Mouse (Mus musculus) ES-E14 (cell line): ENCODE measurements around the gene Madd. TPM values are rescaled to one million over a fixed set of nuclear protein-coding genes. Genes with fewer than 3 reads are reported as not detected.

Source experiments
- DNase-seq: peaks from one replicate; pipeline ENCODE4 v3.0.0-alpha.2; 2013; ENCODE audit warnings: low read depth, low spot score
- H3K27ac ChIP-seq: 2 replicates; pipeline ENCODE4 v1.5.1; 2012; ENCODE audit warnings: low read depth, mild to moderate bottlenecking, low read length, moderate library complexity, mixed read lengths; ENCODE audit not compliant: poor library complexity, insufficient read depth, severe bottlenecking
- H3K36me3 ChIP-seq: 2 replicates; pipeline ENCODE4 v1.6.1; 2012; ENCODE audit warnings: mild to moderate bottlenecking, low read length, moderate library complexity, mixed read lengths; ENCODE audit not compliant: control insufficient read depth, poor library complexity, insufficient read depth, severe bottlenecking
- H3K4me1 ChIP-seq, 2 experiments: fragments of 150-350 bp in 1 of 2; sonication (generic) in 1 of 2; 2 replicates each; pipeline ENCODE4 v1.6.1; 2012; ENCODE audit warnings: low read length in 2 of 2, mild to moderate bottlenecking in 1 of 2, mixed read lengths in 1 of 2; ENCODE audit not compliant: control insufficient read depth in 2 of 2, insufficient read depth in 2 of 2, poor library complexity in 1 of 2
- H3K4me3 ChIP-seq, 2 experiments: fragments of 150-350 bp in 1 of 2; sonication (generic) in 1 of 2; 2 replicates each; pipeline ENCODE4 v1.5.1; 2012; ENCODE audit warnings: low read length in 2 of 2, low read depth in 1 of 2, mild to moderate bottlenecking in 1 of 2, mixed read lengths in 1 of 2; ENCODE audit not compliant: insufficient read depth in 1 of 2, poor library complexity in 1 of 2, severe bottlenecking in 1 of 2
- H3K9ac ChIP-seq: 2 replicates; pipeline ENCODE4 v1.6.1; 2012; ENCODE audit warnings: low read depth, mild to moderate bottlenecking, low read length, mixed read lengths; ENCODE audit not compliant: poor library complexity, insufficient read depth, severe bottlenecking
- H3K9me3 ChIP-seq: fragments of 150-350 bp; sonication (generic); 2 replicates; pipeline ENCODE4 v1.6.1; 2012; ENCODE audit warnings: low read depth, mild to moderate bottlenecking, low read length; ENCODE audit not compliant: control insufficient read depth, insufficient read depth
- CHD2 ChIP-seq: IDR thresholded peaks from 2 replicates; pipeline ENCODE4 v1.6.1; 2014; ENCODE audit warnings: mild to moderate bottlenecking, low read depth, low read length, inconsistent platforms
- HCFC1 ChIP-seq: IDR thresholded peaks from 2 replicates; pipeline ENCODE4 v1.6.1; 2012; ENCODE audit warnings: low read length, inconsistent platforms, borderline replicate concordance; ENCODE audit not compliant: insufficient read depth
- MAFK ChIP-seq: IDR thresholded peaks from 2 replicates; pipeline ENCODE4 v1.6.1; 2014; ENCODE audit warnings: mild to moderate bottlenecking, low read depth, low read length, inconsistent platforms; ENCODE audit not compliant: insufficient read depth
- ZC3H11A ChIP-seq: IDR thresholded peaks from 2 replicates; pipeline ENCODE4 v1.6.1; 2012; ENCODE audit warnings: low read depth, mild to moderate bottlenecking, inconsistent platforms, low read length, borderline replicate concordance
- ZNF384 ChIP-seq: IDR thresholded peaks from 2 replicates; pipeline ENCODE4 v1.6.1; 2012; ENCODE audit warnings: low read depth, low read length, inconsistent platforms
- in situ Hi-C, 2 experiments: fragments of 600-800 bp; cut with MboI; formaldehyde crosslinking; loops; one replicate each; pipeline ENCODE4 v1.15.1; 2025; ENCODE audit warnings: low sequenced_read_pairs in 2 of 2, inconsistent platforms in 1 of 2; ENCODE audit not compliant: unreplicated experiment in 2 of 2
- total RNA-seq: library from RNA; depleted of rRNA; stranded (reverse); fragments of 300-350 nt; gene quantifications from 2 replicates; pipeline ENCODE4 v1.2.3, GENCODE M21; 2012

The Madd gene
- total RNA-seq, 1 experiment: 6.7 TPM

DNA sequence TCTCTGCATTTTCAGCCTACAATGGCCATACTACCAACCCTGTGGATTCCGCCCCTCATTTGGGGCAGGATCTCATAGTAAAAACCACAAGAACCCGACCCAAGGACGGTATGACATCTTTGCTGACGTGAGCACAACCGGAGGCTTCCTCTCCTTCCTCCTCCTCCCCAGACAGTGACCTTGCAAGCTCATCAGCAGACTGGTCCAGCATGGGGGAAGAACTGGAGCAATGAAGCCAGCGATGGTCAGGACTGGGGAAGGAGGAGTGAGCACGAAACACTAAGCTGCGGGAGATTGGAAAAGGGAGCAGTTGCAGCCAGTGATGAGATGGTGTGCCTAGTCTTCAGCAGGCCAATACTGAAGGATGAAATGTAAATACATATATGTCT lies 1.6 kb downstream of the Madd start:
- H3K9ac ChIP-seq: no peak overlapping the region
- H3K27ac ChIP-seq: no peak overlapping the region
- in situ Hi-C loops: no loop called here
- no peaks in the 10 kb centered on the region for H3K36me3 ChIP-seq
- peak overlapping the region; percentile 23 to 79 for H3K4me3 ChIP-seq
- TF ChIP-seq ZNF384: no peak
- no peak for TF ChIP-seq CHD2
- no peak for TF ChIP-seq ZC3H11A
- TF ChIP-seq HCFC1: no peak
- TF ChIP-seq MAFK: no peak
- no peaks in the 10 kb centered on the region for H3K9me3 ChIP-seq
- H3K4me1 ChIP-seq: peaks cover 0 to 7% of the 10 kb centered on the region in 2 experiments; a peak in 1 of 4 replicates
- DNase-seq: no peak

DNA sequence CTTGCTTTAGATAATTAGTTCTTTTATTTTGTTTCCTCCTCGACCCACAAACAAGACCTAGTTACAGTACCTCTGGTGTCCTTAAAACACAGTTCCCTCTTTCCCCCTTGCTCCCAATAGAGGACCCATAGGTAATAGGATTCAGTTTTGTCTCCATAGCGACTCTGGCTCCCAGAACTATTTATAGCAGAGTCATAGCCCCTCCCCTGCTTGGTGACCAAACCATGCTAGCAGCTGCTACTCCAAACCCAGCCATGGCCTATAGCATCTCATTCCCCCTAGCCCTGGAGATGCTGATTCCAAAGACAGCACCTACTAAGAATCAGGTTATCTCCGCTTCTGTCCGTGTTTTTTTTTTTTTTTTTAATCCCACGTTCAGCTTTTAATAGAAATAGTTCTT lies 2.9 kb downstream of the Madd start:
- in situ Hi-C loops: no loop called here
- Histone ChIP-seq H3K4me3 (no peak overlapping the region), H3K27ac (no peak overlapping the region), H3K9me3 (no peaks in the 10 kb centered on the region), H3K9ac (no peak overlapping the region), H3K36me3 (no peaks in the 10 kb centered on the region), H3K4me1 (peaks cover 0 to 7% of the 10 kb centered on the region in 2 experiments; a peak in 1 of 4 replicates)
- DNase-seq: no peak
- TF ChIP-seq ZC3H11A: no peak
- no peak for TF ChIP-seq MAFK
- no peak for TF ChIP-seq ZNF384
- TF ChIP-seq HCFC1: no peak
- TF ChIP-seq CHD2: no peak

DNA sequence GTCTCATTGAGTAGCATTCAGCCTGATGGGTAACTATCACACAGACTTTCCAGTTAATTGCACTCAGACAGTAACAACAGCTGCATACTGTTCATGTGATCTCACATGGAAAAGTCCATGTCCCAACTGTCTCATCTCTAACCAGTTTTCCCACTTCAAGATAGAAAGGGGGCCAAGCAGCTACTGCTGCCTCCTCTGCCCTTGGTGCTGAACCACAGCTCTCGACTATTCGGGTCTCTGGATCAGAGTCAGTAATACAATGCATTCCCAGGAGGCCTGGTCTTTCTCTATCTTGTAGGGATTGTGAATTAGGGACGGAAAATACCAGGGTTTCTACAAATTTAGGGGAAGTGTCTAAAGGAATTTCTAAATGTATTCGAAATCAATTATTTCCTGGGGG lies 3.8 kb downstream of the Madd start:
- Histone ChIP-seq H3K27ac (no peak overlapping the region), H3K36me3 (no peaks in the 10 kb centered on the region), H3K4me3 (no peak overlapping the region), H3K4me1 (peaks cover 0 to 7% of the 10 kb centered on the region in 2 experiments; a peak in 1 of 4 replicates), H3K9ac (no peak overlapping the region), H3K9me3 (no peaks in the 10 kb centered on the region)
- no peak for DNase-seq
- TF ChIP-seq CHD2: no peak
- no peak for TF ChIP-seq ZC3H11A
- no peak for TF ChIP-seq ZNF384
- in situ Hi-C loops: no loop called here

DNA sequence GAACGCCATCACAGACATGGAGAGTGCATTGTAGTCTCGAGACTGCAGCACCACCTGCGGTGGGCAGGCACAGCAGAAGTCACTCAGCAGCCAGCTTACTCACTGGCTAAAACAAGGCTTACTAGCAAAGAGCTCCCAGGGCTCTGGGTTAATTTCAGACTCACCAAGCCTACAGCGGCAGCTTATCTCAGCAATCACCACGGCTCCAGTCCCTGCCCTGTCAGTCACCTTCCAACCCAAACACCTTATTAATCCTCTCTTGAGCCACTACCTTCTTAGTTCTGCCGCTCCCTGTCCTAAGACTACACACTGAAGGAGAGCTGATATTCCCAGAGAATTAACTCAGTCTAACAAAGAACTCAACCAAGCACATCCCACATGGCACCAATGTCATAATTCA lies 7.4 kb downstream of the Madd start:
- DNase-seq: no peak
- no peak overlapping the region for H3K27ac ChIP-seq
- no peaks in the 10 kb centered on the region for H3K4me1 ChIP-seq
- no peaks in the 10 kb centered on the region for H3K36me3 ChIP-seq
- no peaks in the 10 kb centered on the region for H3K9me3 ChIP-seq
- no peak overlapping the region for H3K9ac ChIP-seq
- no peak overlapping the region for H3K4me3 ChIP-seq
- no peak for TF ChIP-seq CHD2
- no peak for TF ChIP-seq HCFC1
- no peak for TF ChIP-seq MAFK
- TF ChIP-seq ZC3H11A: no peak
- TF ChIP-seq ZNF384: no peak
- in situ Hi-C loops: no loop called here

DNA sequence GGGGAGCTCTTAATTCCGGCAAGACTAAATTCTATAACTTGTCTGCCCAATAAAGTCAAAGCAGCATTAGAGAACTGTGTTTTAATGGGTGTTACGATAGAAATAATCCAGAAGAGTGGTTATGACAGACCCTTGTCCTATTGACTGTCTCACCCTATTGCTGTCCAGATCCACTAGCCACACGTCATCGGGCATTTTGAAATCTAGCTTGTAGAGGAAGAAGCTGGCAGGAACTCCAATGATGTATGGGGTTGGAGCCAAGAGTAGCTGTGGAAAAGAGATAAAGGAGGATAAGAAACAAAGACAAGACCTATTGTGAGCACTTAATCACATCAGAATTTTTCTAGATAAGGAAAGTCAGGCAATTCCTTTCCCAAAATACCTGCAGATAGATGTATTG lies 8.1 kb downstream of the Madd start:
- no peak overlapping the region for H3K4me3 ChIP-seq
- no peak for DNase-seq
- in situ Hi-C loops: no loop called here
- no peak for TF ChIP-seq ZNF384
- no peak for TF ChIP-seq ZC3H11A
- no peak for TF ChIP-seq MAFK
- no peak for TF ChIP-seq CHD2
- no peak for TF ChIP-seq HCFC1
- no peaks in the 10 kb centered on the region for H3K9me3 ChIP-seq
- no peaks in the 10 kb centered on the region for H3K36me3 ChIP-seq
- no peaks in the 10 kb centered on the region for H3K4me1 ChIP-seq
- H3K9ac ChIP-seq: no peak overlapping the region
- H3K27ac ChIP-seq: no peak overlapping the region
